Mouse (Mus musculus): ENCODE results near the gene Shld1.

The Shld1 gene

DNA sequence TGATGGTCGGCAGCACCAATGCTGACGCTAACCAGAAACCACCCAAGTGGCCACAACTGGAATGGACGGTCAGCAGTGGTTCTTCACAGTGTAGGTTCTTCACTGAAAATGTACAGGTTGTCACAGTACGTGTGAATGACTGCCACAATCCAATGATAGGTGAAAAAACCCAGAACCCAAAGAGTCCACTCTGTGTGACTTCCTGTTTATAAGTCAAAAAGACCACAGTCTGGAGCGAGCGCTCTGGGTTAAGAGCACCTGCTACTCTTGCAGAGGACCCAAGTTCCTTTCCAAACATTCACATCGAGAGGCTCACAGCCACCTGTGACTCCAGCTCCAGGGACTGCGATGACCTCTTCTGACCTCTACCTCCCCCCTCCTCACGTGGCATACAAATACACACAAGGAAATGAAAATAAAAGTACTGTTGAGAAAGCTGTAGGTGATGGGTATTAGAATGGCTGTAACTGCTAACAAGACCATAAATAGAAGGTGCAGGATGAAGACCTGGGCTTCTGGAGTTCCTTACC lies 38.7 kb downstream of the Shld1 start:
- DNase-seq, result no peak

GRCm38 (mm10) chr2:132726156-132726555 lies 39.4 kb downstream of the Shld1 start:
- DNase-seq, result no peak

DNA sequence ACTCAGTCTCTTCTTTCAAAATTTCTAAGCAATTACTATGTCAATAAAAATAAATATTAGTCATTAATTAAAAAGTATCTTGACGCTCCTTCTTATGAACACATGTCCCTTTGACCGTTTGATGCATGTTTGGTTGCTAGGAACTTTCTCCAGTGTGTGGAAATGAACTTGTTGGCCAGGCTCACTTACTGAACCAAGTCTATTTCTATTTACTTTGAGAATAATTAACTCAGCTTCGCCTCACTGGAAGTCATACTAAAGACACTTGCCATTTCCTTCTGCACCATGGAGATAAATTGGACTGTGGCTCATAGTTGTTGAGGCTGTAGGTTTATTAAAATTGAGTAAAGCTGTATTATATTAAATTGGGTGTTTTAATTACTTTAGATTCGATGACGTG lies 46.2 kb downstream of the Shld1 start:
- DNase-seq, result no peak

GRCm38 (mm10) chr2:132733603-132734573 lies 47.2 kb downstream of the Shld1 start:
- no peak for DNase-seq

- no peak for DNase-seq
These were observed 52.2 kb downstream of the Shld1 start for GRCm38 (mm10) chr2:132738816-132739432.

DNA sequence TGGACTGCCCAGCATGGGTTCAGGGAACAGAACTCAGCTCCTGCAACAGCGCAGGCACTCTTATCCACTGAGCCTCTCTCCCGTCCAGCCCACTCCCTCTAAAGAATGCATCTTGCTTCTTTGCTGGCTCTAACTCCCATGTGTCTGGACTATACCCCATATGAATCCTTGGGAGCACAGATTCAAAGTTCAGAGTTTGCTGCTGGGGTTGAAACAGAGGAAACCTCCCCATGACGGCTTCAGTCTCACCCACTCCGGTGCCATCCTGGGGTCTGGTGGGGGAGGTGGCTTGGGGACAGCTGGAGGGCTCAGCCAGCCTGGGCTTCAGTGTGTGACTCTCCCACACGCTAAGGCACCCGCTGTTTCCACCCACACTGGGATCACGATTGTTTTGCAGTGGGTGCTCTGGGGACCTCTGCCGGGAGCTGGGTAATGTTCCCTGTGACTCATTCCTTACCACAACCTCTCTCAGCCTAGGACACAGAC lies 55.2 kb downstream of the Shld1 start:
- no peak for DNase-seq

- no peak for DNase-seq
These were observed 58.1 kb downstream of the Shld1 start for GRCm38 (mm10) chr2:132744866-132745265.

GRCm38 (mm10) chr2:132746108-132746507 lies 59.4 kb downstream of the Shld1 start:
- no peak for DNase-seq

DNA sequence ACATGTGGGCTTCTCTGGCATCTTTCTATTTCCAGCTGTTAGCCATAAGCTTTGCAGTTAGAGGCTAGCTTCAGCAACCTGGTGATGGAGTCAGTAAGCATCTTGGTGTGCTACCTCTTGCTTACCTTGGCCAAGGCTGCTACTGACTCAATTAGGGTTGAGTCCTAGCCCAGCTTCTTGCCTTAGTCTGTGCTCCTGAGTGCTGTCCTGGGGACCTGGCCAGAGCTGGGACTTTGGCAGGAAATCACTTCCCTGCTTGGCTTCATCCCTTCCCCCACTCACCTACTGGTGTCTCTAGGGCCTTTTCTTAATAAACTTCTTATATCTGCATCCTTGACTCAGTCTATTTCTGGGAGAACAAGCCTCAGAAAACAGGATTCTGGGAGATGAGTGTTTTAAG lies 64.0 kb downstream of the Shld1 start:
- DNase-seq, result no peak

DNA sequence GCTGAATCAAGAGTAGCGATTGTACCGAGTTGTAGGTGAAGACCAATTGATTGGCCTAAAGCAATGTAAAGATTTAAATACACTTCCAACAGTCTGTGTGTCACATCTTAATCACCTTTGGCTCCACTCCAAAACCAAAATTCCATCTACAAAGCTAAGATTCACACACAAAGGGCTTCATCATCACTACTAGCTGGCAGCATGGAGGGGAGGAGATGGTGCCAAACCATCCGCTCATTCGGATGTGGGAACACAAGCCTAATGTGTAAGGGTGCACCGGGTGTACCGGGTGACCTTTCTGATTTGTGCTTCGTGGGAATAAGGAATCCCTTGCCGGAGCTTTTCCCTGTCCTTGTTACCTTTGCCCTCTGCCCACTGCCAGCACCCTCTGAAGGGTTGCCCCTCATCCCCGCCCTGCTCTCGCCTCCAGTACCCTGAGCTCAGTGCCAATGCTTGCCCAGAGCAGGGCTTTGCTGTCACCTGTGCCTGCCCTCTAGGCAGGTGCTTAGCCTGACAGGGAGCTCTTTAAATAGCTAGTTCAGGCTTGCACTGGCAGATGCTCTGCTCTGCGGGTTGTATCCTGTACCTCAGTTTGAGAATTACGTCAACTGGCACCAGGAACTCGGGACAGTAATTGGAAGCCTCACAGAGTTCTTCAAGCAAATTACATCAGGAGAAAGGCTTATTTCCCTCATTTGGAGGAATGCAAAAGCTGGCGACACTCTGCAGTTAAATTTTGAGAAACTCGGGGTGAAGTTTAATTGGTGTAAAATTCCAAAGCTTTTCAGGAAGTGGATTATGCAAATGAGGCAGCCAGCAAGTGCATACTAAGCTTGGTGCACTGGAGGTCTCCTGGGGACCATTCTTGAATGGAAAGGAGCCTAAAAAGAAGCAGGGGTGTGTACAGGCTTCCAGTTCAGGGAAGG lies 64.7 kb downstream of the Shld1 start:
- no peak for DNase-seq

GRCm38 (mm10) chr2:132752398-132752797 lies 65.7 kb downstream of the Shld1 start:
- no peak for DNase-seq

DNA sequence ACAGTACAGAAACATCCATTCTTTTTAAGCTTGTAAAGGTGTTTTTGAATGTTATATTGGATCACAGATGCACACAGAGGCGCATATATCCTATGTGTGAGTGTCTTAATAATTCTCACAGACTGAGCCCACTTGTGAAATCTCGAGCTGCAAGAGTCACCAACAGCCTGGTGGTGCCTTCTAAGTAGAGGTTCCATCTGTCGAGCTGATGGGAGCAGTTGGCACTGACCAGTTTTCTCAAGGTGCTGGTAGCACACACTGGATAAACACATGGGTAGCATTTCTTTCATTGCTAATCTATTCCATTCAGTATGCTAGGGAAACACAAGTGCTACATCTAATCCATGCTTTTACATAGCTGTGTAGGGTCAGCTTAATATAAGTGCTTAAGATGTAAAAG lies 66.4 kb downstream of the Shld1 start:
- no peak for DNase-seq

GRCm38 (mm10) chr2:132757911-132758310 lies 71.2 kb downstream of the Shld1 start:
- DNase-seq, result no peak

- no peak for DNase-seq
These were observed 84.1 kb downstream of the Shld1 start for GRCm38 (mm10) chr2:132770822-132771221.

- no peak for DNase-seq
These were observed 94.2 kb downstream of the Shld1 start, which contains the start of gene Chgb for GRCm38 (mm10) chr2:132780978-132781377. Chgb (plus strand) TSS chr2:132781278.

DNA sequence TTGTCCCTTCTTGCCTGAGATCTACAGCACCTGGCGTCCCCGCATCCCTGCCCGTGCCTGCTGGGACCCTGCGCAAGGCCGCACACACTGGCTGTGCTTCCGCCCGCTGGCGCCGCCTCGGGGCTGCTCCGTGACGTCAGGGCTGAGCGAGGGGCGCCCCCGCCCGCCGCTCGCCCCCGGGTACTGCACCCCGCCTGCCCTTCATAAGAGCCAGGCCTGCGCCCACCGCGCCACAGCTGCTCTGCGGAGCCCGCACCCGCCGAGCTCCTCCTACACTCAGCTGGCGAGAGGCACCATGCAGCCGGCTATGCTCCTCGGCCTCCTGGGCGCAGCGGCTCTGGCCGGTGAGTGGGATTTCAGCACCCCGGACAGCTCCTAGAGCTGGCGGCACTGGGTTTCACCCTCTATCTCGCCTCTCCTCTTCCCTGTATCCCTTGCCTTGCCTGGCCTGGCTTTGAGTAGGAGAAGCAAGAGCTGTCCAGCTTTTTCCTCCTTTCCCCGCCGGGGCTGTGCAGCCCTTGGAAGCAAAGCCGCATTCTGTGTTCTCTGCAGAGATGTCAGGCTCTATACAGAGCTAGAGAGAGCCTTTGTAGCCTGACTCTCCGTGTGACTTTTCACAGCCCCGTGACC lies 94.8 kb downstream of the Shld1 start:
- peak; percentile 90 for DNase-seq

DNA sequence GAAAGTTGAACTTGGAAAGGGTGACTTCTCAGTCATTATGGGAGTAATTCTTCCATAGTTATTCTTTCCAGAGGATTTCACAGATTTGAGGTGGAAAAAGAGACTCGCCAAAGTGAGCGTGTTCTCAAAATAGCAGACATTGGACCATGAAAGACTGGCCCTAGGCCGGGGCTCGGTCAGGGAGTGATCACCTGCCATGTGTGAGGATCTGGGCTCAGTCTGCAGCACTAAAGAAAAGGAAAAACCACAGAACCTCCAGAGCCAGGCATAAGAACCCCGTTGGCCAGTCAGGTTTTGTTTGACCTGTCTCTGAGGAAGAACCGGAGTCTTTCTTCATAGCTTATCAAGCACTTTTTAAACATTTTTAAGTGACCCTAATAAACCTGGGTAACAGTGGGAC lies 97.3 kb downstream of the Shld1 start:
- no peak for DNase-seq

- DNase-seq, result no peak
These were observed 106.9 kb downstream of the Shld1 start for GRCm38 (mm10) chr2:132793441-132794203.

DNA sequence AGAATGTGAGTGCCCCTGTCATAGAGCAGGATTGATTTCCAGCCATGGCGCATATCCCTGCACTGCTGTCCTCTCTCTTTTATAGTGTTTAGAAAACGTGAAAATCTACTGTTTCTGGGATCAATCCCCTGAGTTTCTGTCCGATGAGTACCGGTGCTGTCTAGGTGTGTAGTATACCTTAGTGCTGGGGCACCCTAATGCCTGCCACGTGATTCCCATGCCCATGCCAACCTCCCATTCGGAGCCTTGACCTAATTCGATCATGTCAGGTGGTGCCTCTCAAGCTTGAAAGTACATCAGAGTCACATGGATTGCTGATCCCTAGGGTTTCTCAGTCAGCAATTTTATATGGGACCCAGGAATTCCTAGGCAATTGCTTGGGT lies 107.5 kb downstream of the Shld1 start:
- no peak for DNase-seq

Measured in lung, postnatal 14 days (tissue).